Mouse (Mus musculus) kidney, embryonic 15.5 days (tissue): ENCODE results near the gene Olfr1135. TPM values are rescaled to one million over a fixed set of nuclear protein-coding genes. Genes with fewer than 3 reads are reported as not detected.

ENCODE experiments used
- ATAC-seq: fragments of 200-750 bp; cut with Nextera tagmentation; replicated peaks from 2 replicates; pipeline ENCODE4 v1.8.0; 2017; ENCODE audit warnings: moderate TSS enrichment; ENCODE audit not compliant: low FRiP score
- H3K27ac ChIP-seq: fragments of 300-500 bp; sonication (generic); 2 replicates; pipeline ENCODE4 v1.5.1; 2015; ENCODE audit warnings: mild to moderate bottlenecking, inconsistent platforms
- H3K27me3 ChIP-seq: fragments of 300-500 bp; sonication (generic); 2 replicates; pipeline ENCODE4 v1.6.1; 2015; ENCODE audit warnings: inconsistent platforms
- H3K36me3 ChIP-seq: fragments of 300-500 bp; sonication (generic); 2 replicates; pipeline ENCODE4 v1.6.1; 2015; ENCODE audit warnings: inconsistent platforms
- H3K4me1 ChIP-seq: fragments of 300-500 bp; sonication (generic); 2 replicates; pipeline ENCODE4 v1.6.1; 2015; ENCODE audit warnings: inconsistent platforms
- H3K4me2 ChIP-seq: fragments of 300-500 bp; sonication (generic); 2 replicates; pipeline ENCODE4 v1.6.1; 2015; ENCODE audit warnings: moderate library complexity, mild to moderate bottlenecking, inconsistent platforms
- H3K4me3 ChIP-seq: fragments of 300-500 bp; sonication (generic); replicated peaks from 2 replicates; pipeline ENCODE4 v1.5.1; 2015; ENCODE audit warnings: mild to moderate bottlenecking, inconsistent platforms
- H3K9ac ChIP-seq: fragments of 300-500 bp; sonication (generic); 2 replicates; pipeline ENCODE4 v1.6.1; 2015; ENCODE audit warnings: mild to moderate bottlenecking, inconsistent platforms
- H3K9me3 ChIP-seq: fragments of 300-500 bp; sonication (generic); replicated peaks from 2 replicates; pipeline ENCODE4 v1.6.1; 2016; ENCODE audit warnings: inconsistent platforms
- WGBS: fragments of 180-500 bp; shearing (Covaris S2); methylation state at CpG from one replicate; pipeline ENCODE4 v1.1.7; 2015; ENCODE audit warnings: mixed read lengths; 5-methylcytosine and 5-hydroxymethylcytosine counted together
- polyA plus RNA-seq: library from polyadenylated mRNA; unstranded; fragments of >200 nt; fragmentation: Nextera tagmentation; extraction: Ambion mirVana; gene quantifications from 2 replicates; pipeline ENCODE4 v1.2.1, GENCODE M21; 2015

The Olfr1135 gene
- polyA plus RNA-seq = not detected in 2 replicates

GRCm38 (mm10) chr2:87673564-87673963, at the start of gene Olfr1135:
Gene Olfr1135 (minus strand): TSS chr2:87673664.
- Histone ChIP-seq H3K27me3 (no peaks in the 10 kb centered on the region), H3K9me3 (no peaks in the 10 kb centered on the region), H3K4me2 (no peak within 1 kb of the TSS), H3K4me3 (no peak within 1 kb of the TSS), H3K36me3 (no peaks in the 10 kb centered on the region), H3K4me1 (no peaks in the 10 kb centered on the region), H3K27ac (no peak within 1 kb of the TSS), H3K9ac (no peak within 1 kb of the TSS)
- WGBS = 12% methylated on average over 1 of the region's 1 CpGs
- ATAC-seq = no peak

- Histone ChIP-seq H3K4me3 (no peak within 1 kb of the TSS), H3K4me2 (no peak within 1 kb of the TSS), H3K9me3 (no peaks in the 10 kb centered on the region), H3K9ac (no peak within 1 kb of the TSS), H3K27me3 (no peaks in the 10 kb centered on the region), H3K36me3 (no peaks in the 10 kb centered on the region), H3K27ac (no peak within 1 kb of the TSS), H3K4me1 (no peaks in the 10 kb centered on the region)
- no peak for ATAC-seq
These were observed 39.6 kb upstream of the Olfr1135 start, which contains the start of gene Olfr1137 for GRCm38 (mm10) chr2:87713079-87713478. Gene Olfr1137 (minus strand): TSS chr2:87713179.

- H3K9ac ChIP-seq = no peak within 1 kb of the TSS
- H3K4me3 ChIP-seq = no peak within 1 kb of the TSS
- no peaks in the 10 kb centered on the region for H3K4me1 ChIP-seq
- no peaks in the 10 kb centered on the region for H3K27me3 ChIP-seq
- H3K36me3 ChIP-seq = no peaks in the 10 kb centered on the region
- H3K9me3 ChIP-seq = no peaks in the 10 kb centered on the region
- H3K4me2 ChIP-seq = no peak within 1 kb of the TSS
- ATAC-seq = no peak
- no peak within 1 kb of the TSS for H3K27ac ChIP-seq
These were observed 20.4 kb upstream of the Olfr1135 start, which contains the start of gene Olfr1136 for GRCm38 (mm10) chr2:87693847-87694246. Gene Olfr1136 (minus strand): TSS chr2:87693947.

GRCm38 (mm10) chr2:87658360-87658759, 15.1 kb downstream of the Olfr1135 start, which contains the start of gene Olfr1134:
Gene Olfr1134 (minus strand): TSS chr2:87658460.
- no peak within 1 kb of the TSS for H3K27ac ChIP-seq
- no peaks in the 10 kb centered on the region for H3K36me3 ChIP-seq
- no peaks in the 10 kb centered on the region for H3K27me3 ChIP-seq
- H3K9ac ChIP-seq = no peak within 1 kb of the TSS
- no peak for ATAC-seq
- H3K4me2 ChIP-seq = no peak within 1 kb of the TSS
- 90% methylated on average over 2 of the region's 2 CpGs for WGBS
- H3K4me3 ChIP-seq = no peak within 1 kb of the TSS
- H3K4me1 ChIP-seq = no peaks in the 10 kb centered on the region
- no peaks in the 10 kb centered on the region for H3K9me3 ChIP-seq

GRCm38 (mm10) chr2:87647274-87647673, 26.2 kb downstream of the Olfr1135 start, which contains the start of gene Olfr1133:
Gene Olfr1133 (minus strand): TSS chr2:87647374.
- no peak within 1 kb of the TSS for H3K4me3 ChIP-seq
- no peak within 1 kb of the TSS for H3K4me2 ChIP-seq
- no peak for ATAC-seq
- H3K27me3 ChIP-seq = no peaks in the 10 kb centered on the region
- no peak within 1 kb of the TSS for H3K9ac ChIP-seq
- H3K27ac ChIP-seq = no peak within 1 kb of the TSS
- no peaks in the 10 kb centered on the region for H3K36me3 ChIP-seq
- H3K9me3 ChIP-seq = no peaks in the 10 kb centered on the region
- H3K4me1 ChIP-seq = no peaks in the 10 kb centered on the region

GRCm38 (mm10) chr2:87642441-87642840, 31.0 kb downstream of the Olfr1135 start:
- H3K9ac ChIP-seq = no peak overlapping the region
- H3K9me3 ChIP-seq = no peaks in the 10 kb centered on the region
- no peaks in the 10 kb centered on the region for H3K36me3 ChIP-seq
- no peaks in the 10 kb centered on the region for H3K27me3 ChIP-seq
- no peak overlapping the region for H3K4me2 ChIP-seq
- H3K27ac ChIP-seq = no peak overlapping the region
- no peaks in the 10 kb centered on the region for H3K4me1 ChIP-seq
- no peak for ATAC-seq
- H3K4me3 ChIP-seq = no peak overlapping the region

GRCm38 (mm10) chr2:87637435-87637834, 36.0 kb downstream of the Olfr1135 start, which contains the start of gene Olfr1132:
Gene Olfr1132 (minus strand): TSS chr2:87637535.
- Histone ChIP-seq H3K36me3 (no peaks in the 10 kb centered on the region), H3K4me2 (no peak within 1 kb of the TSS), H3K9me3 (no peaks in the 10 kb centered on the region), H3K27ac (no peak within 1 kb of the TSS), H3K27me3 (no peaks in the 10 kb centered on the region), H3K9ac (no peak within 1 kb of the TSS), H3K4me1 (no peaks in the 10 kb centered on the region), H3K4me3 (no peak within 1 kb of the TSS)
- ATAC-seq = no peak

GRCm38 (mm10) chr2:87626804-87627203, 46.7 kb downstream of the Olfr1135 start, which contains the start of gene Olfr1131:
Gene Olfr1131 (plus strand): TSS chr2:87627104.
- no peaks in the 10 kb centered on the region for H3K9me3 ChIP-seq
- no peak within 1 kb of the TSS for H3K27ac ChIP-seq
- WGBS = 72% methylated on average over 3 of the region's 3 CpGs
- ATAC-seq = no peak
- H3K4me3 ChIP-seq = no peak within 1 kb of the TSS
- no peaks in the 10 kb centered on the region for H3K4me1 ChIP-seq
- H3K36me3 ChIP-seq = no peaks in the 10 kb centered on the region
- H3K4me2 ChIP-seq = no peak within 1 kb of the TSS
- H3K27me3 ChIP-seq = no peaks in the 10 kb centered on the region
- H3K9ac ChIP-seq = no peak within 1 kb of the TSS

Other genes starting within 250 kb of the Olfr1135 start
- gene Olfr1124, start 243.4 kb downstream of the Olfr1135 start, polyA plus RNA-seq = 0.06 and 0.08 TPM in 2 replicates
- not detected in 2 replicates for gene Olfr1126, start 219.7 kb downstream of the Olfr1135 start, polyA plus RNA-seq
- gene Pramel7, start 176.6 kb downstream of the Olfr1135 start, polyA plus RNA-seq = not detected in 2 replicates
- not detected in 2 replicates for gene Pramel6, start 167.1 kb downstream of the Olfr1135 start, polyA plus RNA-seq
- not detected in 2 replicates for gene Olfr153, start 141.9 kb downstream of the Olfr1135 start, polyA plus RNA-seq
- gene Olfr1128, start 128.1 kb downstream of the Olfr1135 start, polyA plus RNA-seq = not detected in 2 replicates
- not detected in 2 replicates for gene Olfr1129, start 99.8 kb downstream of the Olfr1135 start, polyA plus RNA-seq
- not detected in 2 replicates for gene Olfr1130, start 67.5 kb downstream of the Olfr1135 start, polyA plus RNA-seq
- gene Olfr1131, start 46.6 kb downstream of the Olfr1135 start, polyA plus RNA-seq = not detected in 2 replicates
- not detected in 2 replicates for gene Olfr1132, start 36.1 kb downstream of the Olfr1135 start, polyA plus RNA-seq
- gene Olfr1133, start 26.3 kb downstream of the Olfr1135 start, polyA plus RNA-seq = not detected in 2 replicates
- gene Olfr1134, start 15.2 kb downstream of the Olfr1135 start, polyA plus RNA-seq = not detected in 2 replicates
- not detected in 2 replicates for gene Olfr1136, start 20.3 kb upstream of the Olfr1135 start, polyA plus RNA-seq
- not detected in 2 replicates for gene Olfr1137, start 39.5 kb upstream of the Olfr1135 start, polyA plus RNA-seq
- gene Olfr1138, start 66.3 kb upstream of the Olfr1135 start, polyA plus RNA-seq = not detected in 2 replicates
- not detected in 2 replicates for gene Olfr1140, start 70.1 kb upstream of the Olfr1135 start, polyA plus RNA-seq
- gene Olfr1141, start 80.3 kb upstream of the Olfr1135 start, polyA plus RNA-seq = not detected in 2 replicates
- gene Olfr152, start 105.8 kb upstream of the Olfr1135 start, polyA plus RNA-seq = not detected in 2 replicates
- not detected in 2 replicates for gene Olfr1143, start 126.9 kb upstream of the Olfr1135 start, polyA plus RNA-seq
- not detected in 2 replicates for gene Olfr1145, start 136.2 kb upstream of the Olfr1135 start, polyA plus RNA-seq
- gene Olfr1148, start 156.9 kb upstream of the Olfr1135 start, polyA plus RNA-seq = not detected in 2 replicates
- not detected in 2 replicates for gene Olfr1150-ps1, start 170.3 kb upstream of the Olfr1135 start, polyA plus RNA-seq
- not detected in 2 replicates for gene Olfr1151, start 182.2 kb upstream of the Olfr1135 start, polyA plus RNA-seq
- gene Olfr1152, start 192.8 kb upstream of the Olfr1135 start, polyA plus RNA-seq = not detected in 2 replicates
- not detected in 2 replicates for gene Olfr1153, start 221.3 kb upstream of the Olfr1135 start, polyA plus RNA-seq
- not detected in 2 replicates for gene Olfr1154, start 231.5 kb upstream of the Olfr1135 start, polyA plus RNA-seq